Mouse (Mus musculus): ENCODE measurements around the gene Lat.

GRCm38 (mm10) chr7:126345969-126346368 is 23.4 kb downstream of the Lat start:
- no peak for TF ChIP-seq CTCF (IDR thresholded peaks at IDR 0.05; ENCODE audit: low read depth, low read length)
- no peak for TF ChIP-seq POLR2A (IDR thresholded peaks at IDR 0.05; ENCODE audit: borderline replicate concordance, low read depth, low read length)

Measured in bone marrow macrophage, adult 2 months (primary cell).